Mouse (Mus musculus) 3T3-L1 (cell line): ENCODE measurements around the gene Ttc9c.
A peak's percentile ranks its signal among the peaks of the same experiment; 100 is the strongest.
"Not testable (repeated sequence)": the region's sequence is repeated elsewhere in the genome, so short reads cannot be mapped to it uniquely, and the experiment has no call there.

Experiments
- DNase-seq: peaks from one replicate; pipeline ENCODE4 v3.0.0-alpha.2; 2015; ENCODE audit warnings: low read depth, low spot score

Gene Ttc9c

DNA sequence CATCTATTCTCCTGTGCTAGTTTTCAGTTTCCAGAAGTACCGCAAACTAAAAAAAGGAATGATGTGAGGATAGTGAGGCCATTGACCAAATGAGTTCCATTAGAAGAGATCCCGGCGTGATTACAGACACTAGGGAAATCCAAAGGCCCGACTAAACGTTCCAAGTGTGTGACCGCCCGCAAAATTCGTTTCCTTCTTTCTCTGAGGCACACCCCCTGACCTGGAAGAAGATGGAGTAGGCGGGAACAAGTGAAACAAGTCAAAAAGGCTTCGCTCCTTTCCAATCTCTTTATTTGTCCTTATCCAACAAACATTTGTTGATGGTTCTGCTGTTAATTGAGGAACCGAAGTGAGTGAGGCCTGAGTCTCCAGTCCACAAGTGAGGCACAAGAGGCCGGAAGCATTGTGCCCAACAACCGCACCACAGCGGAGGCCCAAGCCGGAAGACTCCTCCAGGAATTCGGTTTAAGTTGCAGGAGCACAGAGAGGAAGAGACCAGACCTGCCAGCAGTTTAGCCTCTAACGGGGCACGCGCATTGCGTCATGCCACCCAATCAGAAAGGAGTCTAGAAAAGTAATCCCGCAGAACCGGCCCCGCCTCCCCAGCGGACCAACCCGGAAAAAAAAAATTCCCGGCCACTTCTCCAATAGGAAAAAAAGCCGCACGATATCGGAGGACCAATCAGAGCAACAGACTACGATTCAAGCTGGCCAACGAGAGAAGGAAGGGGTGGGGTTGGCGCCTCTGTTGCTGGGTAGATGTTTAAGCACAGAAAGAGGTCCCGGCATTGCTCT, at the start of gene Ttc9c:
TSS of gene Ttc9c (minus strand) at position 533 of the 795 bp plus-strand sequence.
- DNase-seq: peak; percentile 100

GRCm38 (mm10) chr19:8864265-8864664, 45.1 kb upstream of the Ttc9c start:
- no peak for DNase-seq

DNA sequence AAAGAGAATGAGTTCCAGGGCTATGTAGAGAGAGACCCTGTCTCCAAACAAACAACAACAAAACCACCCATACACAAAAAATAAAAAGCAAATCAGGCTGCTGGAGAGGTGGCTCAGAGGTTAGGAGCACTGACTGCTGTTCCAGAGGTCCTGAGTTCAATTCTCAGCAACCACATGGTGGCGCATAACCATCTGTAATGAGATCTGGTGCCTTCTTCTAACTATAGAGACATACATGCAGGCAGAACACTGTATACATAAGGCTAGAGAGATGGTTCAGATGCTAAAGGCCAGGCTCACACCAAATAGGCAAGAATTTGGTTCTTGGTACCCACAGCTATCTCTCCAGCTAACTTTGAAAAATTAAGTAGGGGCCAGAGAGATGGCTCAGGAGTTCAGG, 39.9 kb upstream of the Ttc9c start:
- peak; percentile 71 for DNase-seq

GRCm38 (mm10) chr19:8857689-8858088, 38.6 kb upstream of the Ttc9c start:
- DNase-seq: peak; percentile 82

DNA sequence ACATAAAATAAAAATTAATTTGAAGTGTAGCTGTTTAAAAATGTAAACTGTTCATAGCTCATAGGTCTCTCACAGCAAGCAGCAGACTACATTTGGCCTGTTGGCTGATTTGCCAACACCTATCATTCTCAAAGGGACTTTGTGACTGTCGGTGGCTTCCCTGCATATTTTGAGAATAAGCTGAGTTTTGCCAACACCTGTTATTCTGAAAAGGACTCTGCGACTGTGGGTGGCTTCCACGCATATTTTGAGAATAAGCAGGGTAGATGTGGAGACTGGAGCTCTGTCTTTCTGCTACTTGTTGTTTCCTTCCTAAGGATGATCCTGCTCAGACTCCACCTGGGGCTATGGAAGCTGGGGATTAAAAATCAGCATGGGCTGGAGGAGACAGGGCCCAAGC, 34.0 kb upstream of the Ttc9c start:
- DNase-seq: no peak

DNA sequence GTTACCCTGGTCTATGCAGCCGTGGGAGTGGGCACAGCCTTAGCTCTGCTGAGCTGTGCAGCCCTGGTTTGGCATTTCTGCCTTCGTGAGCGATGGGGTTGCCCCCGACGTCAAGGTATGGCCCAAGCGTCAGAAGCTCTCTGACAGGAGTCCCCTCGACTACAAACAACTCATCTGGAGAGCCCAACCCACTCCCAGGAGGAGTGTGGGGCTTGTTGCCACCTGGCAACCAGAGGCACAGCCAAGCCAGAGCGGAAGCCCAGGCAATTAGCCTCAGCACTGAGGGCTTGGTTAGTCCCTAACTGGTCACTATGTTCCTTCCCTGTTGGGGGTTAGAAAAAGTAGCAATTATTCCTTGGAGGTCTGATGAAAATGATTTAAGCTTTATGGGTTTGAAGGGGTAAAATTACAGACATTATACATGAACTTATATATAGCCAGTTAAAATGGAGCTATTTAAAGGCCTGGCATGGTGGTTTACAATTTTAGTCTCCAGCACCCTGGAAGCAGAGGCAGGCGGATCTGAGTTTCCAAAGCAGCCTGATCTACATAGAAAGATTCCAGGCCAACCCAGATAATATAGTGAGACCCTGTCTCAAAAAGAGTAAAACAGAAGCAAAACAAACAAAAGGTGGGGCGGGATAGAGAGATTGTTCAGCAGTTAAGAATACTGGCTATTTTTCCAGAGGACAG, 33.2 kb upstream of the Ttc9c start:
- no peak for DNase-seq

- no peak for DNase-seq
Observed at GRCm38 (mm10) chr19:8851639-8852038, 32.5 kb upstream of the Ttc9c start.

DNA sequence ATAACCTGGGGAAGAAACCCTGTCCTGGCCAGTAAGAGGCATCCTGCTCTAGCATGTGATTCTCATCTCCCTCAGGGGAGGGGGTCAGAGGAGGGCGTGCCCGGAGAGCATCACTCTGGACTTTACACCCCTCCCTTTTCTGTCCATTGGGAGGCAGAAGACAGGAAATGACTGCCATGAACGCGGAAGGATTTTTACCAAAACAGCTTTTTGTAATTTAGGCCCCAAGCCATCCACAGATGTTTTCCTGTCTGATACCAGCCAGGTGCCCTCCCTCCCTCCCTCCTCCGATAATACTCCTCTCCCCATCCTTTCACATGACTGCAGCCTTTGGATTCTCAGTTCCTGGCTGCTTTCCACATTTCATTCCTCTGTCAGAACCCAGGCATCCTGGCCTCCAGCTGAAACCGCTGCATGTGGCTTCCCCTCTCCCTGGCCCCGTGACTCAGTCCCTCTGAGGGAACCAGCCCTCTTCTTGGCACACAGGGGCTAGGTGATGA, 31.3 kb upstream of the Ttc9c start, which contains the start of gene Lrrn4cl:
TSS of gene Lrrn4cl (plus strand) at position 367 of the 500 bp plus-strand sequence.
- peak; percentile 99 for DNase-seq

- no peak for DNase-seq
Observed at GRCm38 (mm10) chr19:8848356-8848755, 29.2 kb upstream of the Ttc9c start.

GRCm38 (mm10) chr19:8844371-8845129, 25.4 kb upstream of the Ttc9c start:
- peak; percentile 96 for DNase-seq

DNA sequence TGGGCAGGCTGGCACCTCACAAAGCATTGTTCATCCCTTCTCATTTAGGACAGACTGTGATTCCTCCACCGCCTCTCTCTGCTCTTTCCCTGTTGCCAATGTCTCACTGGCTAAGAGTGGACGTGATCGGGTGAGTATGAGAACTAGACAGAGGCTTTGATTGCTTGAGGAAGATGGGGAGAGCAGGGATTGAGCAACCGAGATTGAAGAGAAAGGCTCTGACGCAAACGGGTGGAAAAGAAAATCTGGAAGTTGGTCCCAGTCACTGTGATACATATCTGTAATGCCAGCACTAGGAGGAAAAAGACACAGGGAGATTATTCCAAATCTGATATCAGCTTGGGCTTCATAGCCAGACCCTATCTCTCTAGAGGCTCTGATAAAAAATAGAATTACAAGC, 23.8 kb upstream of the Ttc9c start:
- DNase-seq: no peak

GRCm38 (mm10) chr19:8841012-8841411, 21.9 kb upstream of the Ttc9c start:
- no peak for DNase-seq

GRCm38 (mm10) chr19:8839908-8840791, 21.0 kb upstream of the Ttc9c start:
- no peak for DNase-seq

- DNase-seq: no peak
Observed at GRCm38 (mm10) chr19:8839103-8839907, 20.2 kb upstream of the Ttc9c start, which contains the start of gene Gng3. Gng3 (minus strand) TSS chr19:8839194.

DNA sequence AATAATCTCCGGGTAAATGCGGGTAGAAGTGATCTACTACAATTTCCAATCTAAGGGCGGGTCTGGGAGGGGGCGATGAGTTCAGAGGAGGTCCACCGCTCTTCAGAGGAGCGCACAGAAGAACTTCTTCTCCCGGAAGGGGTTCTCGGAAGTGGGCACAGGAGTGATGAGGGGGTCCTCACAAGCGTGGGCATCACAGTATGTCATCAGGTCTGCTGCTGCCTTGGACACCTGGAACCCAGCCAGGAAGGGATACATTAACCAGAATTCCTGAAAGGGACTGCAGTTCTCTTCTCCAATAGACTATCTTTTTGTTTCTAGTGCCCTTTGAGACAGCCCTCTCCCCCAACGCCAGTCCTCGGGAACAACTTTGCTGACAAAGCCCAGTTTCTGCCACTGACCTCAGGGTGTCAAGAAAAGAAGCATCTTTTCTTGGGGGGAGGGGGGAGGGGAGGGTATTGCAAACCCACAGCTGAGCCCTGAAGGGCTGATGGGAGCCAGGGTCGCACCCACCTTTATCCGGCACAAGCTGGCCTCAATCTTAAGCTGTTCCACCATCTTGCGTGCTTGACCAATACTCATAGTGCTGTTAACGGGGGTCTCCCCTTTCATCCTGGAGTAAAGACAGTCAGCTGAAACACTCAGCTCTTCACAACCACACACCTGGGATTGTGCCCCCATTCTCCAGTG, 19.1 kb upstream of the Ttc9c start:
- no peak for DNase-seq

DNA sequence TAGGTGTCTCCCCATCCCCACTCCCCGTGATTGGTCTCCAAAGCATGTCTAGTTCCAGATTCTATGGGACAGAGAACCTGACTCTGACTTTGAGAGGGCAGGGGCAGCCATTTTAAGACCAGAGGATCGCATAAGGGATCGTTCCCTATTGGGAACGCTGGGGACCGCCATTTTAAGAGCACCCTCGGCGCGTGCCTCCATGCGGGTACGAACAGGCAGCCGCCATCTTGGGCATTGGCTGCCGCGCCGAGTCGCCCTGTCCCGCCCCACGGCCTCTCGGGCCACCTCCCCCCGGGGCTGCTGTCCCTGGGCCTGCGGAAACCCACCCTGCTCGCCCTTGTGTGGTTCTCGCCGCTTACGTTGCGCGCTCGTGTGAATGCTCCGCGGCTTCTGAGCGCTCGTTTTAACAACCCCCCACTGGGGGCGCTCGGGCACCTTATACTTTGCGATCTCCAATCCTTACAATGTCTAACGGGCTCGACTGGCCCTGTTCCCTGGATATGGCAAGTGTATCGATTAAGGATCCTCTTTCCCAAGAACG, 18.2 kb upstream of the Ttc9c start, which contains the start of gene Bscl2:
TSS of gene Bscl2 (plus strand) at position 217 of the 541 bp plus-strand sequence.
- no peak for DNase-seq

DNA sequence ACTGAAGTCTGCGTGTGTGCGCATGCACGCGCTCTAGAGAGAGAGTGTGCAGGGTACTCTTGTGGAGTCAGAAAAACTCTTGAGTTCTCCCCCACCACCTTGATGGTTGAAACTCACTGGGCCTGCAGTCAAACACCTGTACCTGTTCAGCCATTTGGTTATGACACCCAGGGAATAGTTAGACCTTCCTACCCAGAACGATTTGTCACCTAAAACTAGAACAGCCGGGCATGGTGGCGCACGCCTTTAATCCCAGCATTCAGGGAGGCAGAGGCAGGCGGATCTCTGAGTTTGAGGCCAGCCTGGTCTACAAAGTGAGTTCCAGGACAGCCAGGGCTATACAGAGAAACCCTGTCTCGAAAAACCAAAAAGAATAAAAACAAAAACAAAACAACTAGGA, 17.2 kb upstream of the Ttc9c start:
- not testable (repeated sequence) for DNase-seq

GRCm38 (mm10) chr19:8832971-8833370, 13.8 kb upstream of the Ttc9c start:
- DNase-seq: no peak

DNA sequence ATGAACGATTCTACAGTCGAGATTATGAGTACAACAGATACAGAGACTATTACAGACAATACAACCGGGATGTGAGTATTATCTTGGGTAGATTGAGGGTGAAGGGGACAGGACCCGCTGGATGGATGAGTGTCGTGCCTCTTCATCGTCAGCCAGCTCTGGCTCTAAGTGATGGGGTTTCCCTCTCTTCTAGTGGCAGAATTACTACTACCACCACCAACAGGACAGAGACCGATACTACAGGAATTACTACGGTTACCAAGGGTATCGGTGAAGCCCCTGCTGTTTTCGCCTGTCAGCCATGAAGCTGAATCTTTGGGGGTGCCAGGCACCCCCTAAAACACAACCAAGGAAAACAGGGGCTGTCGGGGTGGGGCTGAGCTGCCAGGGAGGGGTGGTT, 12.1 kb upstream of the Ttc9c start:
- no peak for DNase-seq
